8 mouse cellular contexts compared by ENCODE assay signal in the genomic region with DNA sequence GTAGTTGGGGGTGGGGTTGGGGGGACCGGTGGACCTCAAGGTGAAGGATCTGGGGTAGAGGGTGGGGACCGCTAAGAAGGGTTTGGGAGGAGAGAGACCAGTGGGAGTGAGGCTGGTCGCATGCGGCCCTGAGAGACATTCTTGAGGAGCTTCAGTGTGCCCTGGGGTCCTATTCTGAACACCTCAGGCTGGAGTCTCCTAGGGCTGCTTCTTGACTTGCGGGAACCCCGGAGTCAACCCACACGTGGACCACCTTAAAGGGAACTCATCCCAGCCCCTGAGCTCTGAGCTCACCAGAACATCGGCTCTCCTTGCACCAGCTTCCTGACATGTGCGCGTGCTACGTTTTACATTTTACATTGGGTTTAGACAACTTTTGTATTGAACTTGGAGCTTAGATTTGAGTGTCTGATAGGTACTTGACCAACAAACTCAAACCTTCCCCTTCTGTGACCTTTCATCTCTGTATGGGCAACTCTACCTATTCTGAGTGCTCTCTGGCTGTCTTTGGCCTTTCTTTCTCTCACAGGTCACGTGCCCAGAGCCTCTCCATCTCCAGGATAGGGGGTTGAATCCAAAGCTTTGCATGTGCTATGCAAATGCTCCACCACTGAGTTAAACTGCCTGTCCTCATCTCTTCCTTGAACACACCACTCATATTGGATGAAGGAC. TPM values are rescaled to one million over a fixed set of nuclear protein-coding genes. Genes with fewer than 3 reads are reported as not detected.
DNase-seq lines count a peak whose midpoint lies in the region; ATAC-seq and TF ChIP-seq lines count a peak whose summit lies in the region.

No protein-coding gene starts in this region.

- peak overlapping the region; percentile 93 for H3K27ac ChIP-seq in heart, embryonic 13.5 days (replicated peaks)
- H3K27ac ChIP-seq in forebrain, embryonic 14.5 days (ENCODE audit: low read depth, low read length), result peak overlapping the region; percentile 90
- peak overlapping the region; percentile 92 for H3K27ac ChIP-seq in liver, embryonic 16.5 days (ENCODE audit: low read length)

- H3K27me3 ChIP-seq in heart, embryonic 13.5 days (replicated peaks), result no peaks in the 10 kb centered on the region
- H3K27me3 ChIP-seq in E14TG2a.4 (ENCODE audit: insufficient read depth, low read length), result no peaks in the 10 kb centered on the region
- H3K27me3 ChIP-seq in forebrain, embryonic 14.5 days (replicated peaks; ENCODE audit: control insufficient read depth, insufficient read depth, low read length), result no peaks in the 10 kb centered on the region
- H3K27me3 ChIP-seq in liver, embryonic 16.5 days (ENCODE audit: control insufficient read depth, insufficient read depth, low read depth, low read length), result no peaks in the 10 kb centered on the region

- WGBS in heart, embryonic 13.5 days, result 38% methylated on average over 12 of the region's 12 CpGs
- WGBS in forebrain, embryonic 14.5 days, result 35% methylated on average over 12 of the region's 12 CpGs
- WGBS in liver, embryonic 16.5 days (ENCODE audit: insufficient replicate concordance), result 24% methylated on average over 12 of the region's 12 CpGs

- TF ChIP-seq CTCF in E14TG2a.4 (conservative IDR thresholded peaks at IDR 0.05; ENCODE audit: low read length), result no peak

- H3K9me3 ChIP-seq in heart, embryonic 13.5 days, result no peaks in the 10 kb centered on the region
- H3K9me3 ChIP-seq in E14TG2a.4 (ENCODE audit: low read length), result peaks cover 57% of the 10 kb centered on the region
- H3K9me3 ChIP-seq in forebrain, embryonic 14.5 days (replicated peaks; ENCODE audit: control insufficient read depth, low read length), result no peaks in the 10 kb centered on the region
- no peaks in the 10 kb centered on the region for H3K9me3 ChIP-seq in liver, embryonic 16.5 days (replicated peaks; ENCODE audit: control insufficient read depth, low read length)

- peaks cover 10% of the 10 kb centered on the region for H3K36me3 ChIP-seq in heart, embryonic 13.5 days
- peaks cover 29% of the 10 kb centered on the region for H3K36me3 ChIP-seq in E14TG2a.4 (ENCODE audit: insufficient read depth, low read length)
- peaks cover 9% of the 10 kb centered on the region for H3K36me3 ChIP-seq in forebrain, embryonic 14.5 days (ENCODE audit: control insufficient read depth, insufficient read depth, low read length)
- H3K36me3 ChIP-seq in liver, embryonic 16.5 days (ENCODE audit: control insufficient read depth, insufficient read depth), result peaks cover 6% of the 10 kb centered on the region; the same call in 1 of the 2 replicates

- peak overlapping the region; percentile 85 for H3K9ac ChIP-seq in heart, embryonic 13.5 days
- H3K9ac ChIP-seq in forebrain, embryonic 14.5 days (ENCODE audit: low read length), result peak overlapping the region; percentile 72
- H3K9ac ChIP-seq in liver, embryonic 16.5 days (ENCODE audit: low read depth, low read length), result peak overlapping the region; percentile 88

- peaks cover 21% of the 10 kb centered on the region for H3K4me1 ChIP-seq in heart, embryonic 13.5 days
- peaks cover 8% of the 10 kb centered on the region for H3K4me1 ChIP-seq in E14TG2a.4 (replicated peaks; ENCODE audit: low read depth, low read length)
- peaks cover 5% of the 10 kb centered on the region for H3K4me1 ChIP-seq in forebrain, embryonic 14.5 days (ENCODE audit: control insufficient read depth, insufficient read depth, low read length)
- H3K4me1 ChIP-seq in liver, embryonic 16.5 days (ENCODE audit: control insufficient read depth, low read depth, low read length), result peaks cover 19% of the 10 kb centered on the region

- no peak for DNase-seq in heart, adult 11 months
- DNase-seq in forebrain, embryonic 14.5 days (ENCODE audit: low spot score), result no peak
- no peak for DNase-seq in ovary, postnatal 36 days (ENCODE audit: low spot score)
- DNase-seq in ovary, postnatal 14 days (ENCODE audit: low spot score), result no peak
- no peak for DNase-seq in cerebellum, postnatal 10 days

- H3K4me3 ChIP-seq in heart, embryonic 13.5 days, result peak overlapping the region; percentile 78
- H3K4me3 ChIP-seq in E14TG2a.4 (replicated peaks; ENCODE audit: low read length), result peak overlapping the region; percentile 82
- H3K4me3 ChIP-seq in forebrain, embryonic 14.5 days (ENCODE audit: low read depth, low read length), result peak overlapping the region; percentile 64
- peak overlapping the region; percentile 98 for H3K4me3 ChIP-seq in liver, embryonic 16.5 days (ENCODE audit: low read depth, low read length)

- ATAC-seq in heart, embryonic 13.5 days (ENCODE audit: extremely low read depth, insufficient number of reproducible peaks, low FRiP score, low TSS enrichment), result no peak
- 0 out of 2 replicates have a peak, but pooled peaks have one; percentile 1 for ATAC-seq in forebrain, embryonic 14.5 days
- ATAC-seq in liver, embryonic 16.5 days (ENCODE audit: low read depth), result peak; percentile 9; the same call in 1 of the 2 replicates

- peak overlapping the region; percentile 72 for H3K4me2 ChIP-seq in heart, embryonic 13.5 days
- H3K4me2 ChIP-seq in forebrain, embryonic 14.5 days (ENCODE audit: low read length), result peak overlapping the region; percentile 65
- H3K4me2 ChIP-seq in liver, embryonic 16.5 days (ENCODE audit: low read depth, low read length), result peak overlapping the region; percentile 86

RNA-seq across cellular contexts. Expression of a gene that starts 0.7 kb away (rescaled TPM):
- 65.3 and 81.5 TPM in 2 replicates for polyA plus RNA-seq in heart, embryonic 13.5 days (2015; fragmentation: Nextera tagmentation; extraction: Ambion mirVana)
- 92.0 and 113 TPM in 2 replicates for polyA plus RNA-seq in forebrain, embryonic 14.5 days (2014; fragmentation: Nextera tagmentation; extraction: Ambion mirVana)
- polyA plus RNA-seq in liver, embryonic 16.5 days (2015; fragmentation: Nextera tagmentation; extraction: Ambion mirVana), result 27.1 and 27.4 TPM in 2 replicates

RNA-seq across cellular contexts. Expression of a gene that starts 33.2 kb away (rescaled TPM):
- polyA plus RNA-seq in heart, embryonic 13.5 days (2015; fragmentation: Nextera tagmentation; extraction: Ambion mirVana), result 36.7 and 40.0 TPM in 2 replicates
- 670 and 797 TPM in 2 replicates for polyA plus RNA-seq in forebrain, embryonic 14.5 days (2014; fragmentation: Nextera tagmentation; extraction: Ambion mirVana)
- 0.68 and 1.0 TPM in 2 replicates for polyA plus RNA-seq in liver, embryonic 16.5 days (2015; fragmentation: Nextera tagmentation; extraction: Ambion mirVana)

Comparison
In these comparisons a context has a peak if more than half of its experiments do, and no peak if none do; other contexts are left out.
1. RNA of a gene that starts 33.2 kb away (polyA plus RNA-seq): 670 to 797 TPM in forebrain, embryonic 14.5 days; 36.7 to 40.0 TPM in heart, embryonic 13.5 days and 0.68 to 1.0 TPM in liver, embryonic 16.5 days; every median in the first group is over 10 times any median in the second.
2. Peak in every context shown above with its lines, with median percentiles within 50 percentile points of each other: H3K27ac ChIP-seq, H3K4me2 ChIP-seq, H3K4me3 ChIP-seq and H3K9ac ChIP-seq.